Mouse (Mus musculus) colon, adult 2 months (tissue): ENCODE data around the gene Oprm1. TPM values are rescaled to one million over a fixed set of nuclear protein-coding genes. Genes with fewer than 3 reads are reported as not detected.

Experiments used
- polyA plus RNA-seq: library from polyadenylated mRNA; depleted of rRNA; stranded (reverse); fragments of >200 nt; gene quantifications from 2 replicates; pipeline ENCODE4 v1.2.3, GENCODE M21; 2012; rRNA removed

Gene Oprm1
- polyA plus RNA-seq: 0.36 and 0.45 TPM in 2 replicates

GRCm38 (mm10) chr10:6758206-6758605 is at the start of gene Oprm1:
TSS of gene Oprm1 (plus strand) at chr10:6758506.

GRCm38 (mm10) chr10:6761287-6761811 is 3.0 kb downstream of the Oprm1 start, which contains the start of gene Gm10945:
TSS of gene Gm10945 (minus strand) at chr10:6761761.

GRCm38 (mm10) chr10:7052315-7053017 is 294.2 kb downstream of the Oprm1 start, which contains the start of gene Ipcef1:
TSS of gene Ipcef1 (minus strand) at chr10:7052478.

Other genes with a start within 250 kb of the Oprm1 start
- not detected in 2 replicates for gene Gm10945, start 3.3 kb downstream of the Oprm1 start, polyA plus RNA-seq